Mouse (Mus musculus): ENCODE results near the gene Tmtc4.

The Tmtc4 gene

GRCm38 (mm10) chr14:122902136-122902535, 81.7 kb downstream of the Tmtc4 start:
- no peak for DNase-seq (ENCODE audit: low spot score)

- DNase-seq (ENCODE audit: low spot score): no peak
Measured at GRCm38 (mm10) chr14:122901715-122902114, 82.1 kb downstream of the Tmtc4 start.

DNA sequence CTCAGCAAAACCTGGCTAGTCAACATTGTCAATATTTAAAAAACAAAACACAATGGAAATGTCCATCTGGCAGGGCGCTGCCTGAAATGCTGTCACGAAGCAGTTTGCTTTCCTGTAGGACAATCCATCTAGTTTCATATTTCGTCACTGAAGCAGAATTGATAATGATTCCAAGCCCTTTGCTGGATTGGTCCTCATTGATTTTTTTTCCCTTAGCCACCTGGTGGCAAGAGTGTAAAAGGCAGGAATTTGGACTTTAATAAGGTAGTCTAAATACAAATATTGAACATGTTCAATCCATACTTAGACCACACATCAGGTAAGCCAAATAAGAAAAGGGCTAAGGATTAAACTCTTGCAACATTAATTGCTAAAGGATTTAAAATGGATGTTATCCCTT, 82.7 kb downstream of the Tmtc4 start:
- no peak for DNase-seq (ENCODE audit: low spot score)

GRCm38 (mm10) chr14:122900679-122901078, 83.2 kb downstream of the Tmtc4 start:
- no peak for DNase-seq (ENCODE audit: low spot score)

GRCm38 (mm10) chr14:122898550-122898949, 85.3 kb downstream of the Tmtc4 start:
- DNase-seq (ENCODE audit: low spot score): no peak

GRCm38 (mm10) chr14:122896106-122896505, 87.7 kb downstream of the Tmtc4 start:
- no peak for DNase-seq (ENCODE audit: low spot score)

DNA sequence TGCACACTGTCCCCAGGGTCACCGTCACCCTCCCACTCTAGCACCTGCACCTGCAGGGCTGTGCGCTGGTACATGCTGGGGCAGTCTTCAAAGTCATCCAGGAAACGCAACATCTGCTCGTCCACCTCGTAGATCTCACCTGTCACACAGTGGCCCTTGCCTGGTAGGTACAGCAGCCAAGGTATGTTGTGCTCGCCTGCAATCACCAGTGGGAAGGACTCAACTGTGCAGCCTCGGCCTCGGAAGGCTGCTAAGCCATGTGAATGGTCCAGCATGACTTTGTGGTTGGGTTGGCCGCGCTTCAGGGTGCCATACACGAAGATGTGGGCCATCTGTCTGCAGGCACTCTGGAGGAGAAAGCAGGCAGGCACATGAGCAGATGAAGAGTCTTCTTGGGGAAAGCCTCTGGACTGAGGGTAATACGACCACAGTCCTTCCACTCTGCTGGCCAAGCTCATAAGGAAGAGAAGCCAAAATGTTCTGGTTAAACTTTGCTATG, 92.3 kb downstream of the Tmtc4 start:
- DNase-seq (ENCODE audit: low spot score): no peak

DNA sequence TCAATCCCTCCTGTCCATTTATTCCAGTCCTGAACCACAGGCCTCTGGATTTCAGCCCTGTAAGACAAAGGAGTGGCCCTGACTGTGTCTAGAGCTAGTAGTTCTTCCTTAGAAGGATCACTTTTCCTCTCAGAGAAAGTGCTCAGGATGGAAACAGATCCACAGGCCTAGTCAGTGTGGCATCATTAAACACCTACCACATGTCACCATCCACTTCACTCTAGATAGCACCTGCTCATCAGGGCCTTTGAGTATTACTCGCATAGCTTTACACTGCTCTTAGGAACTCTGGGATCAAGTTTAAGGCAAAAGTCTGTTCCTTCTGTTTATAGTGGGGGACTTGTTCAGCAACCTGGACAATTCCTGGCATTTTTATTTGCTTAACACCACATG, 95.4 kb downstream of the Tmtc4 start:
- no peak for DNase-seq (ENCODE audit: low spot score)

DNA sequence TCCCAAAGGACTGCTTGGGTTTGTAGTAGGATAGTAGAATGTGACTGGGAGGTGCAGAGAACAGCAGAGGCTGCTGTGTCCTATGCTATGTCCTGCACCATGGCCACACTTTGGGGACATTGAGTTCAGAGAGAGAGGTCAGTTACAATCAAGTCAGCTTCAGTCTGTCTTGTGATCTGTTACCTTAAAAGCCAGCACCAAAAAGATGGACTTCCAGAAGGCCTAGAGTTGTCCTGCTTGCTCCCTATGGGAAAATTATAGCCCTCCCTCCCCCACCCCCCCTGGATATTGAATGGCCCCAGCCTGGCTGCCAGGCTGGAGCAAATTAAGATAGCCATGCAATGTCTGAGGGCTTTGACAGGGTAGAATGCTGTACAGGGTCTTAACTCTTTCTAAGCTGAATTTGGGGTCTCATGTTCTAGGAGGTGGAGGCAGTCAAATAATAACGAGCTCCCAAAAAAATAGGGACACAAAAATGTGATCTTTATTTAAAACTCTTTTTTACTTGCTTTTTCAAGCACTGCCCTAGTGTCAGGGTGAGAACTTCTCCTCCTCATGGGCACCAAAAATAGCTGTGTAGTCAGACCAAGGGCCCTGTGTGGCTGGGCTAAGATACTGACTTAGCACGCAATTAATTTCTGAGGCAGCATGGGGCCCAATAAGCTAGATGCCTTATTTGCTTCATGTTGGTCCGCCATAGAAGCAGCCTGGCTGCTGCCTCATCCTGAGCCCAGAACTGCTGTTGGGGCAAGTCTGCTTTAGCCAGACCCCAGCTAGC, 95.9 kb downstream of the Tmtc4 start:
- DNase-seq (ENCODE audit: low spot score): no peak

DNA sequence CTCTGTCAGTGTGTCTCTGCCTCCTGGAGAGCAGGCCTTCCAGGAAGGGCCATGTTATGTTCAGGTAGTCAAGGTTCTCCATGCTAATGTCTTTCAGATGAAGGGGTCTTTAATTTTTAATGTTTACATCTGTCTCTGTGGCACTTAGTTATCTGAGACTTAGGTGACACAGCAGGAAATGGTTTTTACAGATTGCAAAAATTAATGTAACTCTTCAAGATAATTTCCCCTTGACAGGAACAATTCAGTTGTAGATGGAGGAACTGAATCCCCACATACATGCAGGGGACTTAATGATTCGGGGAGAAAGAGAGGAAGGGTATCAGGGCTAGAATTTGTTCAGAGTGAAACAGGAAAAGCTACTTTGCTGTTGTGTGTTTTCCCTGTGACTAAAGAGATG, 96.6 kb downstream of the Tmtc4 start:
- DNase-seq (ENCODE audit: low spot score): no peak

- DNase-seq (ENCODE audit: low spot score): no peak
Measured at GRCm38 (mm10) chr14:122885893-122886292, 97.9 kb downstream of the Tmtc4 start.

DNA sequence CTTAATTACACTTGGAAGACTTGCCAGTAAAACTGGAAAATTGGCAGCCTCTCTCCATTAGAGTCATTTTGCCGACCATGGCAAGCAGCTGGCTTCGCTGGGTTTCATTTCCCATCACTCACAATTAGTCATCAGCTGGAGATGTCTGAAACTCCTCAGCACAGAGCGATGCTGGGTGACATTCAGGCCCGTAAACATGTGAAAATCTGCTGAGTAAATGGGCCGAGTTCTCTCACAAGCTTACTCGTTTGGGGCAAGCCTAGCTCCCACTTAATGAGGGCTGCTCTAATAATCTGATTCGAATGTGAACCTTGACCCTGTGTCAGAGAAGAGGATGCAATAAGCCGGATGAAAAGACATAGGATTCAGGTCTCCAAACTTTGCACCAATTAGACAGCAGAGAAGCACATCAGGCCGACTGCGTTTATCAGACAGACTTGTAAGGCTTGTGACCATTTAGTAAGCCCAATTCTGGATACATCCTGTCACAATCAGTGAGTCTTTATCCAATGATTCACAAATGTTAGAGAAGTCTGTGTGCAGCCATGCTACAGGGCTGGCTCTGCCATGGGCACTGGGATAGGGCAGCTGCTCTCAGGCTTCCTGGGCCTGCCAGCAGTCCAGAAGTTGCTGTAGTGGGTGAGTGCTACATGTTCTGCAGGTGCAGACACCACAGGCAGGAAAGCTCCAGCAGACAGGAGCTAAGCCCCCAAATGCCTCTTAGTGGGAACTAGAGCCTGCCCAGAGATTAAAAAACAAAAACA, 99.8 kb downstream of the Tmtc4 start:
- DNase-seq (ENCODE audit: low spot score): no peak

- DNase-seq (ENCODE audit: low spot score): no peak
Measured at GRCm38 (mm10) chr14:122883410-122883806, 100.4 kb downstream of the Tmtc4 start.

DNA sequence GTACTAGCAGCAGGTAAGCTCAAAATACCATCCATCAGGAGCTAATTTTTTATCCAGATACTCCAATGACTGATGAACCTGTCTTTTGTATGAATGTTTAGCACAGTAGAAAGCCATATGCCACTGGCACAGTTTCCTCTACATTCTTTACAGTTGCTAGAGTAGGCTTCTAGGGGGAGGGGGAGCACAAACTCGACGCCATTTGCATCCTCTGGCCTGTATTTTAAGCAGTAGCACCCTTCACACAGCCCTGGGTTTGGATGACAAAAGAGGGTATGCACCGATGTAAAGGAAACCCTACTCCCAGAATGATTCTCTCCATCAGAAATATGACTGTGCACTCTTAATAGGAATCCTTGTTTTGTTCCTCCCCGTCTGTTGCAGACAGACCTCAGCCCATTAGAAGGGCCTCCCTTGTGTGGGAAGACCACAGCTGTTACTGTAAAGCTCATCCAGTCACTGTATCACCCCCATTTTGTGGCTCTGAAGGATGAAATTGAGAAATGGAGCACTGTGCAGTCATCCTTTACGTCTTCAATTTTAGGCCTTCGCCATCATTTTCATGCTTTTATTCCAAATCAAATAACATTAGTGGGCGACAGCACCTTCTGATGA, 100.9 kb downstream of the Tmtc4 start:
- no peak for DNase-seq (ENCODE audit: low spot score)

DNA sequence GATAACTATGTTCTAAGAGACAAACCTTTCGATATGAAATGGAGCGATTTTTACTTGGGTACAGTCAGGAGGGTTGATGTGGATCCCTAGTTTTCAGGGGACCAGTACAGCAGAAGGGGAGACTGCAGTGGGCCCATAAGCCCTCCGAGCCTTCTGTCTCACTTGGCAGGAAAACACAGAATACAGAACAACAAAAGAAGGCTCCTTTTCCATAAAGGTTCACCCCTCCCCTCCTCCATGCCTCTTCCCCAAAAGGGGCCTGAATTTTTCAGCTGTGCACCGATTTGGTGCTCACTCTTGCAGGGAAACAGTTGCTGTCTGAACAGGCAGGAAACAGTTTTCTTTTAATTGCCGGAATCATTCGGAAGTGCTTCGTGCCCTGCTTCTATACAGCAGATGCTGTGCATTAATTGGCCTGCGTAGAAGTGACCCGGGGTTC, 101.6 kb downstream of the Tmtc4 start:
- DNase-seq (ENCODE audit: low spot score): no peak

DNA sequence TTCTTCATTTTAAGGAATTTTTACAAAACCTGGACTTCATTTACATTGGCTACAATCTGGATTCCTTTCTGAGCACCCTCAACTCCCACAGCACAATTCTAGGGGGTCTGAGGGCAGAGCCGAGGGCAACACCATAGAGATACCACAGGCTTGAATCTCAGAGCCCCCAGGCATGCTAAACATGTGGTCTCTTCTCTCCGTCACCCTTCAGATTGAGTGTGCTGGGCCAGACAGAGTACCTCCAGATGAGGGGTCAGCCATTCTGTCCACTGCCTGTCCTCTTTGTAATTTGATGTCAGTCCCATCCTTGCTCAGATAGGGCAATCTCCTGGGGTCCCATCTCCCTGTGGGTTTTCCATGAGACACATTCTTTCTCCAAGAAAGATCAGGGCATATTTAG, 102.1 kb downstream of the Tmtc4 start:
- no peak for DNase-seq (ENCODE audit: low spot score)

DNA sequence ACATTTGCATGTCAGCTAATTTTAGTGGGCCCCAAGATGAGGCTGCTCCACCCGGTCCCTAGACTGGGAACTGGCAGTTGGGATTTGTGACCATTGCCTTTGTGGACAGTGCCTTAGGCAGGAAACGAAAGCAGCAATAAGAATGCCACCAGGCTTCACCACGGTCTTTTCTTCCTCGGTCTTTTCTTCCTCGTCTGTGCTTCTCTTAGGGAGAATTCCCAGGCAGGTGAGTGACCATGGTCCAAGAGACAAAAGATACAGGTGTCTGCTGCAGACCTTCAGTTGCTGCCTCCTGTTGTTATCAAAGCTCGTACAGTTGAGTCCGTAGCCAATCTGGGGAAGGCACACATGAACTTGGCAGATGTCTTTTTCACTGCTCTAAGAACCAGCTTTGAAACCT, 103.5 kb downstream of the Tmtc4 start:
- no peak for DNase-seq (ENCODE audit: low spot score)

- DNase-seq (ENCODE audit: low spot score): no peak
Measured at GRCm38 (mm10) chr14:122877787-122878186, 106.0 kb downstream of the Tmtc4 start.

DNA sequence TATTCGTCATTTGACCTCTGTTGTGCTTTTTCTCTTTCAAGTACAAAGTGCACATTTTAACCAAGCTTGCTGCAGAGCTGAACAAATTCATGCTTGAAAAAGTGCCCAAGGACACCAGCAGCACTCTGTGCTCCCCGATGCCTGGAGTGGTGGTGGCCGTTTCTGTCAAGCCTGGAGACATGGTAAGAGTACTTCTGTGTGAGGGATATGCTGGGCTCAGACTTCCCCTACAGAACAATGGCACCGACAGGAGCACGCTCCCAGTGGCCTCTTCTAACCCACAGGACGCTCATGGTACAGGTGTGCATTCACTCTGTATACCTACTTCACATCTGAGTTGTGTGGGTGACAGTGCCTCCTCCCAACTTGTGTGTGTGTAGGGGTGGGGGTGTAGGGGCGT, 107.1 kb downstream of the Tmtc4 start:
- no peak for DNase-seq (ENCODE audit: low spot score)

GRCm38 (mm10) chr14:122876163-122876562, 107.7 kb downstream of the Tmtc4 start:
- peak; percentile 30 for DNase-seq (ENCODE audit: low spot score)

GRCm38 (mm10) chr14:122875636-122876035, 108.2 kb downstream of the Tmtc4 start:
- DNase-seq (ENCODE audit: low spot score): no peak

GRCm38 (mm10) chr14:122875056-122875455, 108.8 kb downstream of the Tmtc4 start:
- no peak for DNase-seq (ENCODE audit: low spot score)

- no peak for DNase-seq (ENCODE audit: low spot score)
Measured at GRCm38 (mm10) chr14:122872612-122873011, 111.2 kb downstream of the Tmtc4 start.

Data from ovary, postnatal 10 days (tissue).